Mouse (Mus musculus): ENCODE results near the gene Gabarapl2.

DNA sequence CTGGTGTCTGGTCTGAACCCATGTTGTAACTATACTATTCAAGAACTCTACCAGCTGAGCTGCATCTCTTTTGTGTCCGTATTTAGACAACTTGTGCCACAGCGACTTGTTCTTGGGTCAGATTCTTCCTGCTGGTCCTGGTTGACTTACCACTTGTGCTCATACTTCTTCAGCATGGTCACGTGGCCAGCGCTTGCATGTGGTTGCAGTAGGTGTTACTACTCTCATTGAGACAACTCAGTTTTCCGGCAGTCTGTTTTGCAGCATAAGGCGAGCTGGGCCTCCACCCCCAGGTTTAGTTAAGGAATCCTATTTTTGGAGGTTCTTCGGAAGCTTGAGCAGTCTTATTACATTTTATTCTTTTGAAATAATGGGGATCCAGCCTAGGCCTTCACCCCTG lies 10.8 kb downstream of the Gabarapl2 start:
- TF ChIP-seq CTCF (IDR thresholded peaks at IDR 0.05; ENCODE audit: borderline replicate concordance, insufficient read depth, low read length) (no peak), POLR2A (IDR thresholded peaks at IDR 0.05; ENCODE audit: low read depth, low read length) (no peak)

Measured in embryonic fibroblast, embryonic 13.5 days (primary cell).